Mouse (Mus musculus) stomach, embryonic 15.5 days (tissue): ENCODE data around the gene Gm49361. TPM values are rescaled to one million over a fixed set of nuclear protein-coding genes. Genes with fewer than 3 reads are reported as not detected.
A peak's percentile ranks its signal among the peaks of the same experiment; 100 is the strongest.
"Not testable (repeated sequence)": the region's sequence is repeated elsewhere in the genome, so short reads cannot be mapped to it uniquely, and the experiment has no call there.

Experiments
- ATAC-seq: fragments of 200-750 bp; cut with Nextera tagmentation; 2 replicates; pipeline ENCODE4 v1.8.0; 2017; ENCODE audit warnings: low read depth, moderate number of reproducible peaks, moderate TSS enrichment; ENCODE audit not compliant: insufficient read depth, low FRiP score
- H3K27ac ChIP-seq: fragments of 300-500 bp; sonication (generic); 2 replicates; pipeline ENCODE4 v1.5.1; 2015; ENCODE audit warnings: mild to moderate bottlenecking, inconsistent platforms
- H3K27me3 ChIP-seq: fragments of 300-500 bp; sonication (generic); replicated peaks from 2 replicates; pipeline ENCODE4 v1.6.1; 2015; ENCODE audit warnings: inconsistent platforms
- H3K36me3 ChIP-seq: fragments of 300-500 bp; sonication (generic); 2 replicates; pipeline ENCODE4 v1.6.1; 2015; ENCODE audit warnings: inconsistent platforms
- H3K4me1 ChIP-seq: fragments of 300-500 bp; sonication (generic); 2 replicates; pipeline ENCODE4 v1.6.1; 2015; ENCODE audit warnings: inconsistent platforms
- H3K4me2 ChIP-seq: fragments of 300-500 bp; sonication (generic); 2 replicates; pipeline ENCODE4 v1.6.1; 2015; ENCODE audit warnings: mild to moderate bottlenecking, inconsistent platforms
- H3K4me3 ChIP-seq: fragments of 300-500 bp; sonication (generic); replicated peaks from 2 replicates; pipeline ENCODE4 v1.5.1; 2015; ENCODE audit warnings: inconsistent platforms
- H3K9ac ChIP-seq: fragments of 300-500 bp; sonication (generic); 2 replicates; pipeline ENCODE4 v1.6.1; 2015; ENCODE audit warnings: inconsistent platforms
- H3K9me3 ChIP-seq: fragments of 300-500 bp; sonication (generic); 2 replicates; pipeline ENCODE4 v1.6.1; 2016; ENCODE audit warnings: inconsistent platforms
- WGBS: fragments of 180-500 bp; shearing (Covaris S2); methylation state at CpG from one replicate; pipeline ENCODE4 v1.1.7; 2015; 5-methylcytosine and 5-hydroxymethylcytosine counted together
- polyA plus RNA-seq: library from polyadenylated mRNA; unstranded; fragments of >200 nt; fragmentation: Nextera tagmentation; extraction: Ambion mirVana; gene quantifications from 2 replicates; pipeline ENCODE4 v1.2.1, GENCODE M21; 2015

Gene Gm49361
- polyA plus RNA-seq, 1 experiment from 2014 or later: not detected

DNA sequence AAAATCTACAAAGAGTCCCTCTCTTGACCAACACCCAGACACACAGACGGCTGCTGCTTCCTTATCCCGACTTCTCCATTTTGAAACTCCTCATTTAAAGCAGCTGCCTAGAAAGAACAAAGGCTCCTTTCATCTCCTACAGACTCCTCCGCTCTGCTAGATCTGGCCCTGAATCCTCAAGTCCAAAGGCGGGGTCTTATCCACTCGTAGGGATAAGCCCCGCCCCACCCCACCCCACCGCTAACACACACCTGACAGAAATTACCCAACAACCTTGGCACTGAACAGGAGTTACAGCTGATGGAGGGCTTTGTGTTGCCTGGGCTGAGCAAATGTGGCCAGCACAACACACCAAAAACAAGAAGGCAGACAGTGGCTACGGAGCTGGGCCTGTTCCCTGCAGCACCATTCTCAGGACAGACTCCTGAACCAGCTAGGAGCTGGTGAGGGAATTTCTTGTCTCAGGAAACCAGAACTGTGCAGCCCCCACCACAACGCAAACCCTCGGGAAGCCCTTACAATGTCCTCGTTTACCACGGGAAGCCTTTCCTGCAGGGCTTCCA, 43.9 kb downstream of the Gm49361 start:
- no peaks in the 10 kb centered on the region for H3K27me3 ChIP-seq
- H3K27ac ChIP-seq: peak overlapping the region; percentile 26; the same call in 1 of the 2 replicates
- no peak overlapping the region for H3K4me2 ChIP-seq
- peak; percentile 76 for ATAC-seq
- H3K4me3 ChIP-seq: no peak overlapping the region
- no peak overlapping the region for H3K9ac ChIP-seq
- peaks cover 4% of the 10 kb centered on the region; the same call in 1 of the 2 replicates for H3K4me1 ChIP-seq
- no peaks in the 10 kb centered on the region for H3K9me3 ChIP-seq
- 63% methylated on average over 12 of the region's 12 CpGs for WGBS
- H3K36me3 ChIP-seq: peaks cover 27% of the 10 kb centered on the region

GRCm38 (mm10) chr14:57699461-57699970, 46.4 kb downstream of the Gm49361 start:
- peak; percentile 19; the same call in 1 of the 2 replicates for ATAC-seq
- Histone ChIP-seq H3K4me2 (no peak overlapping the region), H3K9ac (no peak overlapping the region), H3K36me3 (peaks cover 28% of the 10 kb centered on the region), H3K9me3 (no peaks in the 10 kb centered on the region), H3K27me3 (no peaks in the 10 kb centered on the region), H3K27ac (no peak overlapping the region), H3K4me1 (peaks cover 4% of the 10 kb centered on the region; the same call in 1 of the 2 replicates), H3K4me3 (no peak overlapping the region)
- WGBS: 97% methylated on average over 33 of the region's 33 CpGs

DNA sequence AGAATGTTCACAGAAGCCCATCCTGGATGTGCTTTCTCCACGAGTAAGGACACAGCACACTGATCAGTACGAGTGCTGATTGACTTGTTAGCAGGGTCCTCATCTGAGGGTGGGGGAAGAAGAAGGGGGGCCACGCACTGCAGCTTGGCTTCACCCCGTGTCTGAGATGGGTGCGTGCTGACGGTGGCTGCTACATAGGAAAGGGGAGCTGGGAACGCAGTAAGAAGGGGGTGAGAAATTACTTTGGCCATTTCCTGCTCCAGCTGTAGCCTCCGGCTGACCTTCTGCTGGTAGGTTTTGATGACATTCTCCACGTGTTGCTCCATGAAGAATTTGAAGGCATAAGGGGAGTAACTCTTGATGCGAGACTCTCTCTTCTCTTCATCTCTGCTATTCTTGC, 46.9 kb downstream of the Gm49361 start:
- Histone ChIP-seq H3K36me3 (peaks cover 33% of the 10 kb centered on the region), H3K9ac (no peak overlapping the region), H3K4me1 (peaks cover 4% of the 10 kb centered on the region; the same call in 1 of the 2 replicates), H3K4me3 (no peak overlapping the region), H3K9me3 (no peaks in the 10 kb centered on the region), H3K4me2 (no peak overlapping the region), H3K27me3 (no peaks in the 10 kb centered on the region), H3K27ac (no peak overlapping the region)
- ATAC-seq: no peak
- 82% methylated on average over 10 of the region's 10 CpGs for WGBS

GRCm38 (mm10) chr14:57696066-57696465, 49.8 kb downstream of the Gm49361 start:
- 88% methylated on average over 15 of the region's 15 CpGs for WGBS
- no peak for ATAC-seq

GRCm38 (mm10) chr14:57695550-57695949, 50.4 kb downstream of the Gm49361 start:
- ATAC-seq: no peak
- Histone ChIP-seq H3K36me3 (peaks cover 37% of the 10 kb centered on the region), H3K4me2 (no peak overlapping the region), H3K4me3 (no peak overlapping the region), H3K4me1 (no peaks in the 10 kb centered on the region), H3K27me3 (no peaks in the 10 kb centered on the region), H3K27ac (no peak overlapping the region), H3K9me3 (no peaks in the 10 kb centered on the region), H3K9ac (no peak overlapping the region)
- WGBS: 88% methylated on average over 8 of the region's 8 CpGs

More at GRCm38 (mm10) chr14:57696066-57696465, 49.8 kb downstream of the Gm49361 start:
- no peaks in the 10 kb centered on the region for H3K4me1 ChIP-seq
- H3K9me3 ChIP-seq: no peaks in the 10 kb centered on the region
- H3K4me3 ChIP-seq: no peak overlapping the region
- H3K36me3 ChIP-seq: peaks cover 38% of the 10 kb centered on the region
- no peaks in the 10 kb centered on the region for H3K27me3 ChIP-seq
- H3K4me2 ChIP-seq: no peak overlapping the region
- H3K27ac ChIP-seq: no peak overlapping the region
- no peak overlapping the region for H3K9ac ChIP-seq

- peaks cover 24% of the 10 kb centered on the region for H3K36me3 ChIP-seq
- no peak overlapping the region for H3K4me2 ChIP-seq
- H3K4me1 ChIP-seq: no peaks in the 10 kb centered on the region
- no peak overlapping the region for H3K4me3 ChIP-seq
- no peaks in the 10 kb centered on the region for H3K9me3 ChIP-seq
- 85% methylated on average over 16 of the region's 16 CpGs for WGBS
- no peak for ATAC-seq
- no peak overlapping the region for H3K27ac ChIP-seq
- no peak overlapping the region for H3K9ac ChIP-seq
- H3K27me3 ChIP-seq: no peaks in the 10 kb centered on the region
Observed at GRCm38 (mm10) chr14:57694246-57694645, 51.7 kb downstream of the Gm49361 start.

DNA sequence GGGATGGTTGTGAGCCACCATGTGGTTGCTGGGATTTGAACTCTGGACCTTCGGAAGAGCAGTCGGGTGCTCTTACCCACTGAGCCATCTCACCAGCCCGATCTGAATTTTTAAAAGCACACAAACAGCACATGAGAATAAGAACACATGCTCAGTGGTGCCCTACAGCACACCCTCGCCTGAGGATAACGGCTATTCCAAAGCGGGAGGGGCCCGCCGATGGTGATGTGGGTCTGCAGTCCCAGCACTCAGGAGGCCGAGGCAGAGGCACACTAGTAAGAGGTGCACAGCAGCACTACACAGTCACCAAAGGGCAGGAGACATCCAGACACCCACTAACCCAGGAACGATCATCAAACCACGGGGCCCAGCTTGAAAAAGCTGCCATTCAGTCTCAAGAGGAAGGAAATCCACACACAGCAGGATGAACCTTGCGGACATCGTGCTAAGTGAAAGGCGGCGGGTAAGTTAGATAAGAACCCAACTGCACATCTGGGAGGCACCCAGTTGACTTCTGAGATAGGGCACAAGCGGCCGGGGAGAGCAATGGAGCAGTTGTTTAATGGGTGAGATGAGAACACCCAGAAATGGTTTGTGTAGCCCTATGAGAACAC, 53.3 kb downstream of the Gm49361 start:
- H3K4me3 ChIP-seq: no peak overlapping the region
- no peaks in the 10 kb centered on the region for H3K9me3 ChIP-seq
- 80% methylated on average over 17 of the region's 17 CpGs for WGBS
- H3K36me3 ChIP-seq: peaks cover 18% of the 10 kb centered on the region
- H3K4me2 ChIP-seq: no peak overlapping the region
- no peaks in the 10 kb centered on the region for H3K4me1 ChIP-seq
- 0 out of 2 replicates have a peak, but pooled peaks have one; percentile 67 for ATAC-seq
- no peaks in the 10 kb centered on the region for H3K27me3 ChIP-seq
- H3K27ac ChIP-seq: no peak overlapping the region
- H3K9ac ChIP-seq: no peak overlapping the region

DNA sequence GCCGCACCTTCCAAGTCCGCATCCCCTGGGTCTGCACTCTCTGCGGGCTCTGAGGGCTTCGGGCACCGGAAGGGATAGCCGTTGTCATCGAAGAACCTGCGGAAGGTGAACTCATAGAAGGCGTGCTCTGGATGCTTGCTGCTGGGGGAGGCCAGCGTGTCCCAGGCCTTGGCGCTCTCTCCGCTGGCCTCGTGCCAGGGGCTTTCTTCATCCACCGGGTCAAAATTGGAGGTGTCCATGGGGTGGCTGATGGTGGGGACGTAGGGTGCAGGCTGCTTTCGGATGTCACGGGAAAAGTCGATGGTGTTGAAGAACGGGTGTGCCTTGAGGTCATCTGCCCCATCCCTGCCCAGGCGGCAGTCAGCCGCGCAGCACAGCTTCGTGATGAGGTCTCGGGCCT, 54.6 kb downstream of the Gm49361 start:
- Histone ChIP-seq H3K9me3 (no peaks in the 10 kb centered on the region), H3K36me3 (peaks cover 18% of the 10 kb centered on the region), H3K4me2 (no peak overlapping the region), H3K4me1 (no peaks in the 10 kb centered on the region), H3K4me3 (no peak overlapping the region), H3K27me3 (no peaks in the 10 kb centered on the region), H3K27ac (no peak overlapping the region), H3K9ac (no peak overlapping the region)
- no peak for ATAC-seq
- 96% methylated on average over 24 of the region's 24 CpGs for WGBS

- no peak for ATAC-seq
- H3K4me3 ChIP-seq: no peak overlapping the region
- H3K9me3 ChIP-seq: no peaks in the 10 kb centered on the region
- no peak overlapping the region for H3K27ac ChIP-seq
- no peak overlapping the region for H3K4me2 ChIP-seq
- peaks cover 12% of the 10 kb centered on the region for H3K36me3 ChIP-seq
- H3K27me3 ChIP-seq: no peaks in the 10 kb centered on the region
- H3K9ac ChIP-seq: no peak overlapping the region
- WGBS: 87% methylated on average over 8 of the region's 8 CpGs
- no peaks in the 10 kb centered on the region for H3K4me1 ChIP-seq
Observed at GRCm38 (mm10) chr14:57690681-57691080, 55.2 kb downstream of the Gm49361 start.

- H3K4me3 ChIP-seq, H3K27ac ChIP-seq, H3K4me2 ChIP-seq, H3K27me3 ChIP-seq, H3K9me3 ChIP-seq, H3K9ac ChIP-seq, ATAC-seq, H3K36me3 ChIP-seq, H3K4me1 ChIP-seq: not testable (repeated sequence)
- 89% methylated on average over 7 of the region's 7 CpGs for WGBS
Observed at GRCm38 (mm10) chr14:57688066-57688465, 57.8 kb downstream of the Gm49361 start.

GRCm38 (mm10) chr14:57687441-57687840, 58.5 kb downstream of the Gm49361 start:
- no peak for ATAC-seq
- no peak overlapping the region for H3K4me3 ChIP-seq
- no peak overlapping the region for H3K27ac ChIP-seq
- no peak overlapping the region for H3K9ac ChIP-seq
- H3K9me3 ChIP-seq: no peaks in the 10 kb centered on the region
- H3K27me3 ChIP-seq: no peaks in the 10 kb centered on the region
- no peaks in the 10 kb centered on the region for H3K4me1 ChIP-seq
- peaks cover 5% of the 10 kb centered on the region; the same call in 1 of the 2 replicates for H3K36me3 ChIP-seq
- H3K4me2 ChIP-seq: no peak overlapping the region
- 81% methylated on average over 5 of the region's 5 CpGs for WGBS

- Histone ChIP-seq H3K4me3 (no peak overlapping the region), H3K4me2 (no peak overlapping the region), H3K27ac (no peak overlapping the region), H3K36me3 (peaks cover 2% of the 10 kb centered on the region; the same call in 1 of the 2 replicates), H3K9me3 (no peaks in the 10 kb centered on the region), H3K4me1 (no peaks in the 10 kb centered on the region), H3K9ac (no peak overlapping the region), H3K27me3 (no peaks in the 10 kb centered on the region)
- WGBS: 93% methylated on average over 6 of the region's 6 CpGs
- no peak for ATAC-seq
Observed at GRCm38 (mm10) chr14:57686647-57687046, 59.3 kb downstream of the Gm49361 start.
